Mouse (Mus musculus): ENCODE measurements around the gene Lpp.

DNA sequence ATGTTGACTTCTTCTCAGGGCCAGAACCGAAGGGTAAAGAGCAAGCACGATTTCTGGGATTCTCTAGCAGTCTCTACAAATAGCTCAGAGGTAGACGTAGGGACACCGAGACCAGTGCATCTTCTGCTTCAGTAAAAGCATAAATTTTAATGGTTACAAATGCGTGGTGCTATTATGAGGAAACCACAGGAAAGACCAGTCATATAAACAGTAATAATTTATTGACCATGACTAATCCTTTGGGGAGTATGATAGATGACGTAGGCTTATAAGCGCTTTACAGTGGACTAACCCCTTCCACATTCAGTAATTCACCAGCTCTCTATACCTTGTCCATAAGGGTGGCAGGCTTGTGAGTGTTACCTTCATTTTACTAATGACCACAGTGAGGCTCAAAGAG is 103.3 kb downstream of the Lpp start:
- TF ChIP-seq CTCF (IDR thresholded peaks at IDR 0.05; ENCODE audit: control insufficient read depth, insufficient read depth, insufficient replicate concordance, low read depth, low read length) (no peak), POLR2A (IDR thresholded peaks at IDR 0.05; ENCODE audit: control insufficient read depth, low read depth, low read length) (no peak)

Measured in testis, adult 2 months (tissue).